Mouse (Mus musculus): Measurements from ENCODE around the gene Zfp764. TPM values are rescaled to one million over a fixed set of nuclear protein-coding genes. Genes with fewer than 3 reads are reported as not detected.

The Zfp764 gene
- total RNA-seq (2021): 1 to 10 TPM; 4.4 to 4.5 TPM
- long read RNA-seq, experiment 1, partial matches to known transcripts: 0 of 1 reads
- long read RNA-seq, experiment 1, other reads (novel, unspliced or antisense): 0 of 1 reads
- long read RNA-seq, experiment 2: 0 reads

DNA sequence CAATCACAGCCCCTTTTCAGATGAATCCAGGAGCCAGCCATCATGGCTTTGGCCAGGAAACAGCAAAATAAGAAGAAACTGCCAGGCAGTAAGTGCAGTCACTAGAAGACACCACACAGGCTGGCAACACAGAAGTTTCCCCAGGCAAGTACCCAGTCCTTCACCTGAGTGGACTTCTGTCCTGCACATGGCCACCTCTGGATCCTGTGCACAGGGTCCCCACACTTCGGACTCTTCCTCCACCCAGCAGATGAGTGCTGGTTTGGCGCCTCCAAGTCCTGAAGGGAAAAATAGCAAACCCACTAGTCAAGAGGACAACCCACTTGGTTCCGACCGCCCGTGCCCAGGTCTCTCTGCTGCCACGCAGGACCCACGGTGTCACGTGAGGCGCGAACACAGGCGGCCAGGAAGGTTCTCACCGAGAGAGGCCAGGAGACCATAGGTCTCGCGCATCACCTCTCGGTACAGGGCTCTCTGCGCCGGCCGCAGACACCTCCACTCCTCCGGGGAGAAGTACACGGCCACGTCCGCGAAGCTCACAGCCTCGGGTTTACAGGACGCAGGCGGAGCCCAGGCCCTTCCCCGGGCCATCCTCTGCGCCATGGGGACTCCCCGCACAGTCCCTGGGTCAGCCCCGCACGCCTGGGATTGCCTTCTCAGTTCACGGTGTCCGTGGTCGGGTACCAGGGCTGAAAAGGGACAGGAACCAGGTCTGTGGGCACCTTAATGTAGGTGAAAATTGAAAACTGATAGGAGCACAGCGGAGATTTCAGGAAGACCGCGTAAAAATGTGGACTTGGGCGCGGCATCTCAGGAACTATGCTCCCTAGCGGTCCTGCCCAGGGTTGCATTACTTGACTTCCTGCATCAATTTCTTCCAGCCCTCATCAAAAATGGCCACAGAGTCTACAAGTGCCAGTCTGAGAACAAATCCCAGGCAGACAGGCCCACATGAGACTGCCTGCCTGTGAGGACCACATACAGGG lies at the start of gene Zfp764:
Gene Zfp764, minus strand, starts transcription at position 821 of the 986 bp plus-strand sequence.
- Histone ChIP-seq H3K4me3 (peak within 1 kb of the TSS; percentile 84), H3K27ac (peak within 1 kb of the TSS; percentile 89)
- peak; percentile 87 for TF ChIP-seq CTCF (conservative IDR thresholded peaks at IDR 0.05)
- peak; percentile 78 to 82 for DNase-seq (ENCODE audit: low spot score in 2 of 2)

DNA sequence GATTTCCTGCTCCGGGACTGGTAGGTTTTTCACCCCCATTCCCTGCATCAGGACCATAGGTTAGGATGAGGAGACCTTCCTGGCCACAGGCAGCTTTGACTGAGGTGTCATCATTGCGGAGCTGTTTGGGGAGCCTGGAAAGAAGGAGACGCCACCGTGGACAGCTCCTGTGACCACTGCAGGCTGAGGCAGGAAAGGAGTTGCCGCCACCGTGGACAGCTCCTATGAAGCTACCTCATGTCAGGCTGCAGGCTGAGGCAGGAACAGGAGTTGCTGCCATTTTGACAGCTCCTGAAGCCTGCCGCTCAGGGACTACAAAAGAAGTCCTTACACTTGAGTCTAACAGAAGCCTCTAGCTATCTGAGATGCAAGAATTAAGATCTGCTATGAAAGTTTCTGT lies 48.3 kb upstream of the Zfp764 start:
- no peak for DNase-seq (ENCODE audit: low spot score in 2 of 2)
- TF ChIP-seq CTCF (conservative IDR thresholded peaks at IDR 0.05): no peak
- Histone ChIP-seq H3K27ac (no peak overlapping the region), H3K4me3 (no peak overlapping the region)

DNA sequence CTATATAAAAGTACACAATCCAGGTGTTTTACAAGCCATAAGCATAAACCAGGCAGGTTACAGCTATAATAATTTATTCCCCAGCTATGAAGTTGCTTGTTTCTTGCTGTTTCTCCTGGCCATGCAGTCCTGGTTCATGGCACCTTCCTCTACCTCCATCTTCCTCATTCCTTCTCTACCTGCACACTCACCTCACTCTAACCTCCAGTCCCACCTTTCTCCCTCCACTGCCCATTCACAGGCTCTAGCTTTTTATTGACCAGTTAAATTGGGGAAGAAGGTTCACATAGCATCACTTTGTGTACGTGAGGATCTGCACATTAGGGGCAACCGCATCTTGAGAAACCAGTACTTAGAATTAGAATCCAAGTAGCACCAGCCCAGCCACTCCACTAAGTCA lies 46.4 kb upstream of the Zfp764 start:
- no peak for TF ChIP-seq CTCF (conservative IDR thresholded peaks at IDR 0.05)
- Histone ChIP-seq H3K4me3 (no peak overlapping the region), H3K27ac (no peak overlapping the region)
- DNase-seq (ENCODE audit: low spot score in 2 of 2): no peak

DNA sequence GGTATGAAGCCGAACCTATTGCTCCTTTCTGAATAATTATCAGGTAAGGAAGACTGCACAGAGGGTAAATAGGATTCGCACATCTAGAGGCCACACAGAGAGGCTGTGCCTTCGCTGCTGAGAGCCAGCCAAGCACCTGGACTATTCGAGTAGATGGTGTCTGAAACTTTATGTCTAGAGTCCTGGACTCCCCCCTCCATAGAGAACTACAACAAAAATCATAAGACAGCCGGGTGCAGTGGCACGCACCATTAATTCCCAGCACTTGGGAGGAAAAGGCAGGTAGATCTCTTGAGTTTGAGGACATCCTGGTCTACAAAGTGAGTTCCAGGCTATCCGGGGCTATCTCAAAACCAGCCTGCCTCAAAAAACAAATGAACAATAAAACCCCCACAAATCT lies 43.3 kb upstream of the Zfp764 start:
- H3K27ac ChIP-seq: no peak overlapping the region
- DNase-seq (ENCODE audit: low spot score in 2 of 2): no peak
- peak overlapping the region; percentile 98 for H3K4me3 ChIP-seq
- TF ChIP-seq CTCF (conservative IDR thresholded peaks at IDR 0.05): no peak

DNA sequence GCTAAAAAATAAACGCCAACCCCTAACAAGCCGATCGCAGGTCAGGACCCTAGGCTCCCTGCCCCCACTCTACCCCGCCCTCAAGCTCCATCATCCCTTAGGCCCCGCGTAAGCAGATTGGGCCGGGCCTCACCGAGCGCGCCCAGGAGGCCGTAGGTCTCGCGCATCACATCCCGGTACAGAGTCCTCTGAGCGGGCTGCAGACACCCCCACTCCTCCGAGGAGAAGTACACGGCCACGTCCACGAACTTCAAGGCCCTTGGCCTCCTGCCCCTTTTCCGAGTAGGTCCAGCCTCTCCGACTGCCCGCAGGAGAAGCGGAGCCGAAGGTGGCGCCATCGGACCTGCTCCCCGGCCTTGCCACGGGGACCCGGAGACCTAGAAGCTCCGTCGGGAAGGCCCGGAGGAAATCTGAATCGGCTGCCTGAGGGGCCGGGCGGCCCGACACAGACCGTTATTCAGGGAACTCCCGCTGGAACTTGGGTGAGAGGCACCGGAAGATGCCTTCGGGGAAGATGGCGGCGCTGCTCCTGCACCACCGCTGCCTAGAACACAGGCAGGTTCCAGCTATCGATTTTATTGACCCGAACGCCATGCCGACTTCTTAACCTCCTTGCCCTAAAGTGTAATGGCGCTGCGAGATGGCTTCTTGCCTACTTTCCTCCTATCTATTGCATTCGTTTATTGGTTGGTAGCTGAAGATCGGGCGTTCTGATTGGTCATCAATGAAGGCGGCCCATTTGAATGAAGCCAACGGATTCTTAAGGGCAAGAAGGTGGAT lies 42.1 kb upstream of the Zfp764 start, which contains the start of gene Zfp689:
Gene Zfp689, minus strand, starts transcription at position 638 of the 780 bp plus-strand sequence.
- no peak for TF ChIP-seq CTCF (conservative IDR thresholded peaks at IDR 0.05)
- Histone ChIP-seq H3K4me3 (peak within 1 kb of the TSS; percentile 98), H3K27ac (peak within 1 kb of the TSS; percentile 96)
- peak; percentile 91 to 96 for DNase-seq (ENCODE audit: low spot score in 2 of 2)

DNA sequence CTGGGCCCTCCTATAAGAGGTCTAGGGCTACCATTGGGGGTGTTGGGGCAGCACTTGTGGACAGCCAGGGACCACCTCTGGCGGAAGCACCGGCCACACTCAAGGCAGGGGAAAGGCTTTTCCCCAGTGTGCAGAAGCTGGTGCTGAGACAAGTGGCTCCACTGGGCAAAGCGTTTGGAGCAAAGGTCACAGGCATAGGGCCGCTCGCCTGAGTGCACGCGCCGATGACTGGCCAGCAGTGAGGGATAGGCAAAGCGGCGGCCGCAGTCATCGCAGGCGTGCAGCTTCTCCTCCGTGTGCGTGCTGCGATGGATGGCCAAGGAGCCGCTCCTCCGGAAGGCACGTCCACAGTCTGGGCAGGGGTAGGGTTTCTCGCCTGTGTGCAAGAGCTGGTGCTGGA lies 37.4 kb upstream of the Zfp764 start:
- TF ChIP-seq CTCF (conservative IDR thresholded peaks at IDR 0.05): no peak
- no peak for DNase-seq (ENCODE audit: low spot score in 2 of 2)
- Histone ChIP-seq H3K4me3 (no peak overlapping the region), H3K27ac (no peak overlapping the region)

DNA sequence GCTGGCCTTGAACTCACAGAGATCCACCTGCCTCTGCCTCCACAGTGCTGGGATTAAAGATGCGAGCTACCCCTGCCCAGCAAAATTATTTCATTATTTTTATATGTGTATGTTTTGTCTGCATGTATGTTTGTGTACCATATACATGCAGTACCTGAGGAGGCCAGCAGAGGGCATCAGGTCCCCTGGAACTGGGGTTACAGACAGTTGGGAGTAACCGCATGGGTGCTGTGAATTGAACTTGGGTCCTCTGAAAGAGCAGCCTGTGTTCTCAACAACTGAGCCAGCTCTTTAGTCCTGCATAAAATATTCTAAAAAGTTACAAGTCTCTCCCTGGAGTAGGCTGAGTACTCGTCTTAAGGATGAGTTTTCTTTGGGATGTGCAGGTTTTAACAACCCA lies 31.1 kb upstream of the Zfp764 start:
- DNase-seq (ENCODE audit: low spot score in 2 of 2): no peak
- peak; percentile 67 for TF ChIP-seq CTCF (conservative IDR thresholded peaks at IDR 0.05)
- Histone ChIP-seq H3K4me3 (no peak overlapping the region), H3K27ac (no peak overlapping the region)

DNA sequence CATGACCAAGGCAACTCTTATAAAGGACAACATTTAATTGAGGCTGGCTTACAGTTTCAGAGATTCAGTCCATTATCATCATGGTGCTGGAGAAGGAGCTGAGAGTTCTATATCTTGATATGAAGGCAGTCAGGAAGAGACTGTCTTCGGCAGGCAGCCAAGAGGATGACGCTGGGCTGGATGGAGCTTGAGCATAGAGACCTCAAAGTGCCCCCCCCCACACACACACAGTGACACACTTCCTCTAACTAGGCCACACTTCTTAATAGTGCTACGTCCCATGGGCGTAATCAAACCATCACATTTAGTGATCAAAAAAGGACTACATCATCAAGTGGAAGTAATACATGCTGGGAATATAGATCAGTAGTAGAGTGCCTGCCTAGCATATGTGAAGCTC lies 28.6 kb upstream of the Zfp764 start:
- no peak overlapping the region for H3K27ac ChIP-seq
- H3K4me3 ChIP-seq: no peak overlapping the region
- TF ChIP-seq CTCF (conservative IDR thresholded peaks at IDR 0.05): no peak
- DNase-seq (ENCODE audit: low spot score in 2 of 2): no peak

DNA sequence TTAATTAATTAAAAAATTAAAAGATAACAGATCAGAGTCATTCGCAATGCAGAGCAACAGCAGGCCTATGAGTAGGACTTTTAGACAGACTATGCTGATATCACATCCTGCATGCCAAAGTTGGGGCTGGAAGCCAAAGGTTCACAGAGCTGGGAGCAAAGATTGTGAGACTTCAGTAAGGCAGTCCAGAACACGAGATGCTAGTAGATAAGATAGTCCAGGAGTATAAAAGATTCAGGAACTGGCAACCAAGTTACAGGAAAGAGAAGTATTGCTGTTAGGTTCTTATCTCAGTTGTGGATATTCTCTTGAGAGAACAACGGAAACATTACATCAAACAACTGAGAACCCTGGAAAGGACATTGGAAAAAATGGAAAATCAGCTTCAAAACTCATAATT lies 19.7 kb upstream of the Zfp764 start:
- H3K4me3 ChIP-seq: no peak overlapping the region
- TF ChIP-seq CTCF (conservative IDR thresholded peaks at IDR 0.05): no peak
- DNase-seq (ENCODE audit: low spot score in 2 of 2): no peak
- H3K27ac ChIP-seq: no peak overlapping the region

DNA sequence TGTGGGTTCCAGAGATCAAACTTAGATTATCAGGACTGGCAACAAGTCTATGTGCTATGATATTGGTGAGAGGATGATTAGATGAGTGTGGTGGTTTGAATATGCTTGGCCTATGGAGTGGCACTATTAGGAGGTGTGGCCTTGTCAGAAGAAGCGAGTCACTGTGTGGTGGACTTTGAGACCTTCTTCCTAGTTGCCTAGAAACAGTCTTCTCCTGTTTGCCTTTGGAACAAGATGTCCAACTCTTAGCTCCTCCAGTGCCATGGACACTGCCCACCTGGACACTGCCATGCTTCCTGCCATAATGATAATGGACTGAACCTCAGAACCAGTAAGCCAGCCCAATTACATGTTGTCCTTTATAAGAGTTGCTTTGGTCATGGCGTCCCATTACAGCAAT lies 19.3 kb upstream of the Zfp764 start:
- H3K27ac ChIP-seq: no peak overlapping the region
- DNase-seq (ENCODE audit: low spot score in 2 of 2): no peak
- no peak for TF ChIP-seq CTCF (conservative IDR thresholded peaks at IDR 0.05)
- no peak overlapping the region for H3K4me3 ChIP-seq

DNA sequence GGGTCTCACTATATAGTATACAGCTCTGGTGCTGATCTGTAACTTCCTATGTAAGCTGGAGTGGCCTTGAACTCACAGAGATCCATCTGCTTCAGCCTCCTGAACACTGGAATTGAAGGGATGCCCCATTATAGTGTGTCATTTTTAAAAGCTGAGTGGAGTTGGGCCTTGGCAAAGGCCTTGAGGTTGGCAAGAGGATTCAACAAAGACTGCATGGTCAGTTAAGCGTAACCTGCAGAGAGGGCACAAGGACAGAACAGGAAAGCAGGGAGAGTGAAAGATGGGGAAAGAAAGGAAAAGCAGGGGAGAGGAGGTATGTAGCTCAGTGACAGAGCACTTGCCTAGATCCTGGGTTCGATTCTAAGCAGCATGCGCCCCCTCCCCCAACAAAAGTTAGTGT lies 18.7 kb upstream of the Zfp764 start:
- no peak for DNase-seq (ENCODE audit: low spot score in 2 of 2)
- TF ChIP-seq CTCF (conservative IDR thresholded peaks at IDR 0.05): no peak
- Histone ChIP-seq H3K4me3 (no peak overlapping the region), H3K27ac (no peak overlapping the region)

DNA sequence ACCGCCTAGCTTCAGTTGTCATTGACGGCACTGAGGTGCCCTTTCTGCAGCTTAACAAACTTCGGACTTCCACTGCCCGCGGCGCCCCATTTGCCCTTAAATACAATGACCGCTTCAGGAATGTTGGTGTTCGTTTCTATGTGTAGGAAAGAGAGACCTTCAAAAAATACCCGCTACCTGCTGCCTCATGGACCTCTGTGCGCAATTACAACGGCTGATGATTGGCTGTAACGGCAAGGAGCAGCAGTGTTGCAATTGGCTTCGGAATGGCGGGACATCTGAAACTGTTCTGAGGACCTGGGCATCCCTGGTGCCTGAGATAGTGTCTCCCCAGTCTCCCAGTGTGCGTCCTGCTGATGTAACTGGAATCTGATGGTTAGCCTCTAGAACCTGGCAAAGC lies 15.6 kb upstream of the Zfp764 start:
- DNase-seq (ENCODE audit: low spot score in 2 of 2): peak; percentile 22 to 25
- H3K27ac ChIP-seq: peak overlapping the region; percentile 95; the same call in 1 of the 2 replicates
- no peak for TF ChIP-seq CTCF (conservative IDR thresholded peaks at IDR 0.05)
- H3K4me3 ChIP-seq: peak overlapping the region; percentile 62
